Mouse (Mus musculus) liver, embryonic 15.5 days (tissue): ENCODE measurements around the gene Myo9b. TPM values are rescaled to one million over a fixed set of nuclear protein-coding genes. Genes with fewer than 3 reads are reported as not detected.

Experiments used
- polyA plus RNA-seq: library from polyadenylated mRNA; unstranded; fragments of >200 nt; fragmentation: Nextera tagmentation; extraction: Ambion mirVana; gene quantifications from 2 replicates; pipeline ENCODE4 v1.2.1, GENCODE M21; 2015

Gene Myo9b
- polyA plus RNA-seq, 1 experiment from 2014 or later, result 7.3 TPM

Other genes starting within 250 kb of the Myo9b start
- gene Haus8, start 220 bp downstream of the Myo9b start, polyA plus RNA-seq, result 44.8 and 47.5 TPM in 2 replicates
- 38.7 and 41.1 TPM in 2 replicates for gene Use1, start 94.1 kb downstream of the Myo9b start, polyA plus RNA-seq
- gene Ocel1, start 98.6 kb downstream of the Myo9b start, polyA plus RNA-seq, result 4.6 and 5.2 TPM in 2 replicates
- gene Nr2f6, start 109.2 kb downstream of the Myo9b start, polyA plus RNA-seq, result 24.1 and 27.0 TPM in 2 replicates
- 3.3 and 5.2 TPM in 2 replicates for gene Ushbp1, start 123.1 kb downstream of the Myo9b start, polyA plus RNA-seq
- 56.0 and 58.5 TPM in 2 replicates for gene Babam1, start 124.1 kb downstream of the Myo9b start, polyA plus RNA-seq
- gene Ankle1, start 133.3 kb downstream of the Myo9b start, polyA plus RNA-seq, result 42.0 and 54.0 TPM in 2 replicates
- gene Abhd8, start 190.9 kb downstream of the Myo9b start, polyA plus RNA-seq, result 9.1 and 9.2 TPM in 2 replicates
- gene Mrpl34, start 192.2 kb downstream of the Myo9b start, polyA plus RNA-seq, result 81.2 and 96.6 TPM in 2 replicates
- 38.3 and 42.6 TPM in 2 replicates for gene Dda1, start 196.5 kb downstream of the Myo9b start, polyA plus RNA-seq
- gene Ano8, start 213.2 kb downstream of the Myo9b start, polyA plus RNA-seq, result 0.15 and 0.20 TPM in 2 replicates
- gene Gtpbp3, start 215.4 kb downstream of the Myo9b start, polyA plus RNA-seq, result 4.2 and 5.1 TPM in 2 replicates
- 22.4 and 23.9 TPM in 2 replicates for gene Plvap, start 239.0 kb downstream of the Myo9b start, polyA plus RNA-seq